In genomic region chr13:84065256-84065898, GRCm38 (mm10) we compare ENCODE assay signal across 12 mouse cellular contexts.
DNase-seq lines count a peak whose midpoint lies in the region; ATAC-seq and TF ChIP-seq lines count a peak whose summit lies in the region.
"Had no signal": no experiment of that assay in that cellular context is flagged by ENCODE, and none has a peak within 500 bp of the region (broad histone marks: within the 10 kb centered on the region; RNA-seq: fewer than 3 reads in every experiment).

No protein-coding gene starts in this region.

- H3K4me2 ChIP-seq in midbrain, embryonic 15.5 days = peak overlapping the region; percentile 31; the same call in 1 of the 2 replicates
- no peak overlapping the region for H3K4me2 ChIP-seq in intestine, postnatal 0 days (replicated peaks; ENCODE audit: low read depth)
- H3K4me2 ChIP-seq: embryonic facial prominence, embryonic 15.5 days; stomach, embryonic 15.5 days had no signal

- TF ChIP-seq CTCF in intestine, postnatal 0 days (IDR thresholded peaks at IDR 0.05; ENCODE audit: low read depth) = no peak
- no peak for TF ChIP-seq CTCF in heart, adult 2 months (IDR thresholded peaks at IDR 0.05)

- no peak overlapping the region for H3K9ac ChIP-seq in midbrain, embryonic 15.5 days
- H3K9ac ChIP-seq in intestine, postnatal 0 days (ENCODE audit: low read depth, low read length) = no peak overlapping the region
- no peak overlapping the region for H3K9ac ChIP-seq in heart, adult 2 months (ENCODE audit: low read depth, low read length)
- H3K9ac ChIP-seq: embryonic facial prominence, embryonic 15.5 days; stomach, embryonic 15.5 days had no signal

- peak overlapping the region; percentile 72 for H3K27ac ChIP-seq in hindbrain, embryonic 10.5 days
- peak overlapping the region; percentile 93 for H3K27ac ChIP-seq in midbrain, embryonic 15.5 days
- H3K27ac ChIP-seq in intestine, postnatal 0 days (ENCODE audit: low read depth, low read length) = no peak overlapping the region
- no peak overlapping the region for H3K27ac ChIP-seq in heart, adult 2 months
- H3K27ac ChIP-seq: embryonic facial prominence, embryonic 15.5 days; stomach, embryonic 15.5 days had no signal

- WGBS in hindbrain, embryonic 10.5 days = 52% methylated on average over 8 of the region's 8 CpGs
- WGBS in midbrain, embryonic 15.5 days = 22% methylated on average over 8 of the region's 8 CpGs
- 60% methylated on average over 8 of the region's 8 CpGs for WGBS in intestine, postnatal 0 days
- 59% methylated on average over 8 of the region's 8 CpGs for WGBS in heart, adult 2 months

- H3K9me3 ChIP-seq in hindbrain, embryonic 10.5 days = no peaks in the 10 kb centered on the region
- no peaks in the 10 kb centered on the region for H3K9me3 ChIP-seq in midbrain, embryonic 15.5 days
- H3K9me3 ChIP-seq in intestine, postnatal 0 days (ENCODE audit: control insufficient read depth) = no peaks in the 10 kb centered on the region
- H3K9me3 ChIP-seq: embryonic facial prominence, embryonic 15.5 days; stomach, embryonic 15.5 days had no signal

- peaks cover 68% of the 10 kb centered on the region for H3K4me1 ChIP-seq in hindbrain, embryonic 10.5 days (replicated peaks)
- peaks cover 43% of the 10 kb centered on the region for H3K4me1 ChIP-seq in midbrain, embryonic 15.5 days
- H3K4me1 ChIP-seq in intestine, postnatal 0 days (replicated peaks; ENCODE audit: control insufficient read depth, insufficient read depth, low read length) = no peaks in the 10 kb centered on the region
- no peaks in the 10 kb centered on the region for H3K4me1 ChIP-seq in heart, adult 2 months (ENCODE audit: control insufficient read depth, insufficient read depth, low read length)
- H3K4me1 ChIP-seq: embryonic facial prominence, embryonic 15.5 days; stomach, embryonic 15.5 days had no signal

- ATAC-seq in midbrain, embryonic 15.5 days (replicated peaks) = peak; percentile 69
- ATAC-seq in intestine, postnatal 0 days = no peak

- H3K4me3 ChIP-seq in hindbrain, embryonic 10.5 days = no peak overlapping the region
- H3K4me3 ChIP-seq in midbrain, embryonic 15.5 days = no peak overlapping the region
- no peak overlapping the region for H3K4me3 ChIP-seq in intestine, postnatal 0 days (ENCODE audit: low read depth, low read length)
- no peak overlapping the region for H3K4me3 ChIP-seq in heart, adult 2 months
- H3K4me3 ChIP-seq: embryonic facial prominence, embryonic 15.5 days; stomach, embryonic 15.5 days had no signal

- H3K36me3 ChIP-seq in hindbrain, embryonic 10.5 days = no peaks in the 10 kb centered on the region
- no peaks in the 10 kb centered on the region for H3K36me3 ChIP-seq in midbrain, embryonic 15.5 days (replicated peaks)
- no peaks in the 10 kb centered on the region for H3K36me3 ChIP-seq in intestine, postnatal 0 days (ENCODE audit: control insufficient read depth, insufficient read depth)
- no peaks in the 10 kb centered on the region for H3K36me3 ChIP-seq in heart, adult 2 months (ENCODE audit: control insufficient read depth, insufficient read depth, low read length)
- H3K36me3 ChIP-seq: embryonic facial prominence, embryonic 15.5 days; stomach, embryonic 15.5 days had no signal

- H3K79me2 ChIP-seq in heart, adult 2 months (replicated peaks; ENCODE audit: control insufficient read depth, insufficient read depth, low read length) = no peaks in the 10 kb centered on the region

- peaks cover 11% of the 10 kb centered on the region; the same call in 1 of the 2 replicates for H3K27me3 ChIP-seq in hindbrain, embryonic 10.5 days (ENCODE audit: insufficient read depth, poor library complexity, severe bottlenecking)
- no peaks in the 10 kb centered on the region for H3K27me3 ChIP-seq in midbrain, embryonic 15.5 days (replicated peaks)
- H3K27me3 ChIP-seq in intestine, postnatal 0 days (replicated peaks; ENCODE audit: control insufficient read depth, insufficient read depth, low read length) = 0 out of 2 replicates have a peak, but pooled peaks cover 5% of the 10 kb centered on the region
- no peaks in the 10 kb centered on the region for H3K27me3 ChIP-seq in heart, adult 2 months (ENCODE audit: control insufficient read depth, insufficient read depth, low read length)
- H3K27me3 ChIP-seq: embryonic facial prominence, embryonic 15.5 days; stomach, embryonic 15.5 days had no signal

- intact Hi-C loops in heart, adult 2 months (cut with DNase I) = no loop called here

- no peak for TF ChIP-seq POLR2A in heart, adult 2 months (IDR thresholded peaks at IDR 0.05; ENCODE audit: insufficient read depth, low read depth, low read length)

- TF ChIP-seq EP300 in heart, adult 2 months (IDR thresholded peaks at IDR 0.05; ENCODE audit: insufficient read depth, low read depth, low read length) = no peak

- peak; percentile 36 for DNase-seq in cerebellum, adult 11 months
- DNase-seq in cerebellum, adult 9-11 months = peak; percentile 51
- DNase-seq in hindbrain, embryonic 10.5 days (ENCODE audit: low spot score) = no peak
- DNase-seq in lung, postnatal 10 days = no peak
- DNase-seq in kidney, postnatal 10 days = no peak
- DNase-seq in heart, adult 2 months = no peak
- DNase-seq: adrenal gland, postnatal 10 days; kidney, adult 18-20 months had no signal

Comparison
In these comparisons a context has a peak if more than half of its experiments do, and no peak if none do; other contexts are left out.
1. DNase-seq: peak in cerebellum, adult 11 months (single experiment) and cerebellum, adult 9-11 months (single experiment); none in hindbrain, embryonic 10.5 days (single experiment), lung, postnatal 10 days (single experiment), kidney, postnatal 10 days (single experiment) and heart, adult 2 months (0 of 2).
2. H3K27ac ChIP-seq: peak in hindbrain, embryonic 10.5 days (single experiment) and midbrain, embryonic 15.5 days (single experiment); none in intestine, postnatal 0 days (single experiment) and heart, adult 2 months (single experiment).